Mouse (Mus musculus): ENCODE data around the gene B3gnt8.

The B3gnt8 gene

DNA sequence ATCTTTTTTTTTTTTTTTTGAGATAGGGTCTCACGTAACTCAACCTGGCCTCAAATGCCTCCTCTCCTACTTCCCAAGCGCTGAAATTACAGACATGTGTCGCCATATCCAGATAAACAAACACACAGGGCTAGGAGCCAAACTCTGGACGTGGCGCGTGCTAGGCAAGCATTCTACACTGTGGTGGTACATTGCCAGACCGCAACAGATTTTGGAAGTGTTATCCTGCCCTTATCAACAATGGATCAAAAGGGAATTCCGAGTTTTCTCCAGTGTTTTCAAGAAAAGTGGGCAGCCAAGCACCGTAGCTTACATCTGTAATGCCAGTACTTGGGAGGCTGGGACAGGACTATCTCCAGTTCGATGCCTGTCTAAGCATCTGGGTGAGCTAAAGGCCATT is 31.3 kb downstream of the B3gnt8 start:
- DNase-seq (ENCODE audit: low spot score): peak; percentile 59

DNA sequence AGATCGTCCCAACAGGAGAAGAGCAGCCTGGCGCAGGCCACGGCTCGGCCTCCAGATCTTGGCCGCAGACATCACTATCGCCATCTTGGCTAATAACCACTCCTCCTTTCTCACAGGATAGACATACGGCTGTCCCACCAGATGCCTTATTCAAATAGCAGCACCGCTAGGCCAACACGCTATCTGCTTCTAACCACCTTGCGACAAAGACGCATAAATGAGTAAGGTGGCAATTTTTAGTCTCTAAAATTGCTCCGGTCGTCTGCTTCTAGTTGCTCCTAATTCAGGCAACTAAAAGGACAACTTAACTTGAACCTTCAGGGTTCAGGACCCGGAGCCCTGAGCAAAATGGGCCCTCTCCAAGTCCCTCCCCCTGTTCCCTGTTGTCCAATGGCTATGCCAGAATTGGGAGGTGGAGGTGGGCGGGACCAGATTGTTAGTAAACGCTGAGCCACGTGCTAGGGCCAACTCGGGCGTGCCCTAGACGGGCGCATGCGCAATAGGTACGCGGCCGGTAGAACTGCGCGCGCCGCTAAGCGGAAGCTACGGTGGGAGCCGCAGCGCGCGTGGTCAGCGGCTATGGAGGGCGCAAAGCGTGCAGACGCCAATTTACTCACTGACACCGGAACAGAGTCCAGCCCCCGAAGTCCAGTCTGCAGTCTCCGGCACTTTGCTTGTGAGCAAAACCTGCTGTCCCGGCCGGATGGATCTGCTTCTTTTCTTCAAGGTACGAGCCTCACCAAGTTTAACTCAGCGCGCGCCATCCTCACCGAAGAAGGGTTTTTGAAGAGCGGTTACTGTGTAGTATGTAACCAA is 32.4 kb downstream of the B3gnt8 start, which contains the start of the genes Bckdha and Exosc5:
TSS of gene Bckdha (minus strand) at position 325 of the 816 bp plus-strand sequence.
TSS of gene Exosc5 (plus strand) at position 508 of the 816 bp plus-strand sequence.
- peak; percentile 99 for DNase-seq (ENCODE audit: low spot score)

DNA sequence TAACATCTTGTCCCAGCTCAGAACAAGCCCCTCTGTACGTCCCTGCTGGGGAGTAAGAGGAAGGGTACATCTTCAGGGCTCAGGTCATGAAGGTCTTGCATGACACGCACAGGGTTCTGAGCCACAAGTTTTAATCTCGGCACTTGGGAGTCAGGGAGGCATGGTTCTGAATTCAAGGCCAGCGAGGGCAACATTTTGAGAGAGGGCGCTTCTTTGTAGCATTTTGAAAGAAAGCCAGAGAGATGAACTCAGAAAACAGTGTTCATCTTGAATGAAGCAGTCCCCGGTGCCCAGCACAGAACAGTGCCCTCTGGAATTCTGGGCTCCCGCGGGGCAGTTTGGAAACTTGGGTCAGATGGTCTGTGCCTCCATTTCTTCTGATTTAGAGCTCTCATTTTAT is 39.9 kb downstream of the B3gnt8 start:
- no peak for DNase-seq (ENCODE audit: low spot score)

DNA sequence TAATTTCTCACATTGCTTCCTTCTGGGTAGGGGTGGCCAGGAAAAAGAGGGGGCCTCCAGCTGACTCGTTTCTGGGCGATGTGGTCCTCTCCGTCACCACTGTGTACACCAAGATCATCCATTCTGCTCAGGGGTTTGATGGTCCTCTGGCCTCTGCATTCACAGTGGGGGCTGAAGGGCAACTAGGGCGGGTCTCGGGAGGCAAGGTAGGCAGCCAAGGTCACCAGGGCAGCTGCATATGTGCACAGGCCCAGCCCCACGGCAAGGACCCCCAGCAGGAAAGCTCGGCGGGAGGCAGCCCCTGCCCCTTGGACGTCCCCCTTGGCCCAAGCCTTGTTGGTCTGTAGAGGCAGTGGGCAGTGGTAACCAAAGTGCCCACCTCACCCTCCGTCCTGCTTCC is 42.7 kb downstream of the B3gnt8 start:
- no peak for DNase-seq (ENCODE audit: low spot score)

DNA sequence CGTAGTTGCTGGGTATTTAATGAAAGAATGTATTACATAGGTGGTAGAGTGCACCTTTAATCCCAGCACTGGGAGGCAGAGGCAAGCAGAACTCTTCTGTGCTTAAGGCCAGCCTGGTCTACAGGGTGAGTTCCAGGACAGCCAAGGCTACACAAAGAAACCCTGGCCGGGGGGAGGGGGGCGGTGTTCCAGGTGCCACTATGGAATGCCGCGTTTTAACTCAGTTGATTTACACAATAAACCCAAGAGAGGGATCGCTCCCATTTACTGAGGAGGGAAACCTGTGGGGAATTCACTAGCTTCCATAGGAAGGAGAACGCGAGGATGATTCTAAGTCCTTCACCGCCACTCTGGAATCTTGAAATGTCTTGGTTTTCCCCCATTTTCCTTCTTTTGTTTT is 43.2 kb downstream of the B3gnt8 start:
- no peak for DNase-seq (ENCODE audit: low spot score)

DNA sequence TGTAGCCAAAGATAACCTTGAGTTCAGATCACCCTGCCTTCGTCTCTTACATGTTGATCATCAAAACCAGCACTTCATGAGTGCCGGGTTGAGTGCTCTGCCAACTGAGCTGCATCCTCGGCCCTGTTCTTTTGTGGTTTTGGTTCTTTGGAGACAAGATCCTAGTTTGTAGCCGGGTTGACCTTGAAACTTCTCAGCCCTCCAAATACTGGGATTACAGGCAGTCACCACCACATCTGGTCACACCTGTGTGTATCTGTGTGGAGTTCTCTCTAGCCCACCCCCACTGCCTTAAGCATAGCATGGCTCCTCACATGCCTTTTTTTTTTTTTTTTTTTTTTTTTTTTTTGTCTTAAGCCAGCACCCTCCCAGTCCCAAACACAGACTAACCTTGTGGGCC is 43.6 kb downstream of the B3gnt8 start:
- no peak for DNase-seq (ENCODE audit: low spot score)

DNA sequence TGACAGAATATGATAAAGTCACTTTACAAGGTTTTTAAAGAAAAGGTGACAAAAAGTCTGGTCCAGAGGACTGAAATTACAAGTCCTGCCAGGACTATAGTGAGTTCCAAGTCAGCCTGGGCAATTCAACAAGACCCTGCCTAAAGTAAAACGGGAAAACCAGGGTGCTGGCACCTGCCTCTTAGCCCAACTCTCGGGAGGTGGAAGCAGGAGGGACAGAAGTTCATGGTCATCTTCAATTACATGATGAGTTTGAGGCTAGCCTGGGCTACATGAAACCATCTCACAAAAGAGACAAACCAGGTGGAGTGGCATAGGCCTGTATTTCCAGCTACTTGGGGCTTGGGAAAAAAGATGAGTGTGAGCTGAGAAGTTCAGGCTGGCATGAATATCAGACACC is 45.2 kb downstream of the B3gnt8 start:
- no peak for DNase-seq (ENCODE audit: low spot score)

DNA sequence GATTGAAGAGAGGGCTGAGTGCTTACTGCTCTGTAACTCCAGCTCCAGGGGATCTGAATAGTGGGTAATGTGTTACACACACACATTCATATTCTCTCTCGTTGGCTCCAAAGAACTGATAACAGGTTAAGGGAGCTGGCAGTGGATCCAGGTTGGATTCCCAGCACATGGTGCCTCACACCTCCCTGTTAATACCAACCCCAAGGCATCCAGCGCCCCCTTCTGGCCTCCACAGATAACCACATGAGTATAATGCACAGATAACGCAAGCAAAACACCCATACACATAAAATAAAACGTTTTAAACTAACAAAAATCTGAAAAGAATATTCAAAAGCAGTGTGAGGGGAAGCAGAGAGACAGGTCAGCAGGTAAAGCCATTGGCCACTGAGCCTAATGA is 46.0 kb downstream of the B3gnt8 start:
- no peak for DNase-seq (ENCODE audit: low spot score)

DNA sequence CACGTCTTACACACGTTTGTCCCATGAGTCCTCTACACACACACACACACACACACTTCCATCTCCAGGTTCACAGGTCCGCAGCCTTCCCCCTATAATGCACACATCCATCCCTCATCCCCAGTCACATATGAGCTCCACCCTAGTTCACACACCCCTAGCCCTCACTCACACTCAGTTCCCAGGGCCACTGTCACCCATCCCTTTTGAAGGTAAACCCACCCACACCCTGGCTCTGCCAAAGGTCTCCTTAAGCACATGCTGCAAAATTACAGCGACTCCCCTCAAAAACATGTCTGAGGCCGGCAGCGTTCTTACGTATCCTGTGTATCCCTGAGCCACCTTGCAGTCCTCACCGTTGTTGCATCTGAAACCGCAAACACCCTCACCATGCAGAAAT is 47.8 kb downstream of the B3gnt8 start:
- no peak for DNase-seq (ENCODE audit: low spot score)

DNA sequence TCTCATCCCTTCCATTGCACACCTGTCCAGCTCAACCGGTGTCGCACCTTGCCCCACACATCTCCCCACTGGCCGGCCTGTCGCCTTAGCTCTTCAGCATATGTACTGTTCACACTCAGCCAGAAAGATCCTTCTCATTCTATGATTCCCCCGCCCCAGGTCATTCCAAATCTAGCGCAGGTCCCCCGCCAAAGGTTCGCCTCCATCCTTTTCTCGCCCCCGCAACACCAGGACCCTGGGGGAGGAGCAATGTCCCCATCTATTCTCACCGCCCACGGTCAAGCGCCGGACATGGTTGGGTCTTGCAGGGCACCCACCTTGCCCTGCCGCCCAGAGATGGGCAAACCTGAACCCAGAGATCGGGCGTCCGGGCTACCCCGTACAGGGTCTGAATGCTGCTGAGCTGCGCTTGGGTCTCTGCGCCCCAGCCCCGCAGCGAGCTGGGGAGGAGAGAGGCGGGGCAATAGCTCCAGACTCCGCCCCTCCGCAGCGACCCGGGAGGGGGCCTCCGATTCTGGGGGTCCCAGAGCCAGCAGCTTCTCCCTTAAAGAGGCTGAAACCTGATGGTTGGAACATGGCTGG is 48.4 kb downstream of the B3gnt8 start, which contains the start of gene Tmem91:
TSS of gene Tmem91 (minus strand) at position 448 of the 582 bp plus-strand sequence.
- no peak for DNase-seq (ENCODE audit: low spot score)

DNA sequence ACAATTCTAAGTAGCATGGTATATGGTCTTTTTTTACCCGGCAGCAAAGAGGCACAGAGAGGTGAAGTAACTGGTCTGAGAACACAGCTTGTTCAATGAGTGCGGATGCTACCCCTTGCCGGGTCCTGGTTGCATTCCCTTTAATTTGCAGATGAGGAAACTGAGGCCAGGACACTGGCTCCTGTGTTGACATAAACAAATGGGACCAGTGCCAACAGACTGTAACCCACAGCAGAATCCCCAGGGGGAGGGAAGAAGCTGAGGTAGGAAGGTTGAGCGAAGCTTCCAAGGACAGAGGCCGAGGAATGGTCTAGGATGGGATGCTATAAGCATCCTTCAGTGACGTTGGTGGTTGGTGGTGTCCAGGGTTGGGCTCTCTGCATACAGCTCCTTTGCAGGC is 49.0 kb downstream of the B3gnt8 start:
- DNase-seq (ENCODE audit: low spot score): no peak

DNA sequence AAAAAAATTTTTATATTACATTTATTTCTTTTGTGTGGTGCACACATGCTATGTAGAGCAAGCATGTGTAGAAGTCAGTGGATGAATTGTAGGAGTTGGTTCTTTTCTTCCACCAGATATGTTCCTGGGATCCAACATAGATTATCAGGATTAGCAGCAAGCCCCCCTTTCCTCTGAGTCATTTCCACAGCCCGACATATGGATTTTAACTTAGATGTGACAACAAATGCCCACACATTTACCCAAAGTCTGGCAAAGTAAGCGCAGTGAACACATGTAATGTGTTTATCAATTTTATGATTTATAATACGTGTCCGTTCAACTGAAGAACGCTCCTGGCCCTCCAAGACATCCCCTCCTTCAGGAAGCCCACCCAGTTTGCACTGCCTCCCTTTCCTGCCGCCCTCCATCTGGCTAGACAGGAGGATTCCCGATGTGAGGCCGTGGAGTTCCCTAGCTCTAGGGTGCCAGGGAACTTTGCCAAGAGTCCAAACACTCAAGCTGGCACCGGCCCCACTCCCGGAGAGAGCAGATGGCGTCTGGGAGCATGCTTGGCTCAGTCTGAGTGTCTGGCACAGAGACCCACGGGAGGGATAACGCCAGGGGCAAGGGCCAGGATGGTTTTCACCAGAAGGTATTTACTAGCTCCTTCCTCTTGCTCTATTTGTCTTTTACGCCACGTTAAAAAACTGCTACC is 49.8 kb downstream of the B3gnt8 start:
- peak; percentile 89 for DNase-seq (ENCODE audit: low spot score)

DNA sequence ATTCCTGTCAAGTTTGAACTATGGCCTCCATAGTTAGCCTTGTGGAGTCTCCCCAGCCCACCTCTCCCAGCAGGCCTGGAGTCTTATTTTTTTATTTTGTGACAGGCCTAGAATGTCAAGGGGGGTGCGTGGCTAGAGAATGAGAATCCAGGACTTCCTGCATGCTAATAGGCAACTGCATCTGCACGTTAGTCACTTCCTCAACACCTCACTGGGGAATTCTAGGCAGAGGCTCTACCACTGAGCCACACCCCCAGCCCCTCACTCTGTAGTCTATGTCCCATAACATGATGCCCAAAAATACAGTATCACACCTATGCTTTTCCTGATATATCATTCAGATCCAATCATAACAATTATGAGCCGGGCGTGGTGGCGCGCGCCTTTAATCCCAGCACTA is 50.6 kb downstream of the B3gnt8 start:
- no peak for DNase-seq (ENCODE audit: low spot score)

DNA sequence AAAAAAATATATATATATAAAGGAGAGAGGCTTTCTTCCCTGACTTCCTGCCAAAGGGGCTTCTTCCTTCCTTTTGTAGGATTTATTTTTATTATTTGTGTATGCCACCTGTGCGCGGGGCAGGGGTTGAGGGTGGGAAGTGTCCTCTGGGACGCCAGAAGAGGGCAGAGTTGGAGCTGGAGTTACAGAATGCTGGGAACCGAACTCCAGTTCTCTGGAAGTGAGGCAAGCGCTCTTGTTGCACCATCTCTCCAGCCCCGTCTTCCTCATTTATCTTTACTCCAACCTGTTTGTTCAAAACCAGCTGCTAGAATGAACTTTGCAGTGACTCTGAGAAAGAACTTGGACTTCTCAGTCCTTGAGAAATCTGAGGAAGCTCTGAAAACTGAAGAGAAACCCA is 53.5 kb downstream of the B3gnt8 start:
- peak; percentile 47 for DNase-seq (ENCODE audit: low spot score)

DNA sequence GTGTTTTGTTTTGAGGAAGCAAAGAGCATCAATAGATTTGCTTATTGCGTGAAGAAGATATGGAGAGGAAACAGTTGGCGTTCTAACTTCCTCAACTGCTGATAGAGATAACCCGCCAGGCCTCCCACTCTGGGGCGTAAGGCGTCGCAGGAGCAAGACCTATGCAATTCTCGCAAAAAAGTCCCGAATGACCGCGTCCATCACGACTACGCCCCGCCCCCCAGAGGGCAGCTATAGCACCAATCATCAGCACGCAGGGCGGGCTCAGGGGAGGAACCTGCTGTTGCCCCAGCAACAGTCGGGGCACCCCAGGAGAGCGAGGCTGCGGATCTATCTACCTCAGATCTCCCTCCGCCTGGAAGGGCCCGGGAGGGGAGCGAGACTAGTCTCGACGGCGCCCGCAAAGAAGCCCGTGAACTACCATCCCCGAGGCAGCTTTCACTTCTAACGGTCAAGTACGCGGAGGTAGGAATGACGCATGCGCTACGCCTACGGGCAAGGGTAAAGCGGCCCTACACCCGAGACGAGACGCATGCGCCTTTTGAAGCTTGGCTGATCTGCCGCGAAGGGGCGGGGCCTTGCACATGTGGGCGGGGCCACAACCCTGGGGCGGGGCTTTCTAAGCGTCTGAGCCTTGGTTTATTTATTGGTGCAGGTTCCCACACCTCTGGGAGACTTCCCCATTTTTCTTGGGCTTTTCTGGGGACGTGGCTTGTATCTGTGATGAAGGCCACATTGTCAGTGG is 54.2 kb downstream of the B3gnt8 start, which contains the start of gene B9d2:
TSS of gene B9d2 (plus strand) at position 267 of the 745 bp plus-strand sequence.
- DNase-seq (ENCODE audit: low spot score): peak; percentile 94

DNA sequence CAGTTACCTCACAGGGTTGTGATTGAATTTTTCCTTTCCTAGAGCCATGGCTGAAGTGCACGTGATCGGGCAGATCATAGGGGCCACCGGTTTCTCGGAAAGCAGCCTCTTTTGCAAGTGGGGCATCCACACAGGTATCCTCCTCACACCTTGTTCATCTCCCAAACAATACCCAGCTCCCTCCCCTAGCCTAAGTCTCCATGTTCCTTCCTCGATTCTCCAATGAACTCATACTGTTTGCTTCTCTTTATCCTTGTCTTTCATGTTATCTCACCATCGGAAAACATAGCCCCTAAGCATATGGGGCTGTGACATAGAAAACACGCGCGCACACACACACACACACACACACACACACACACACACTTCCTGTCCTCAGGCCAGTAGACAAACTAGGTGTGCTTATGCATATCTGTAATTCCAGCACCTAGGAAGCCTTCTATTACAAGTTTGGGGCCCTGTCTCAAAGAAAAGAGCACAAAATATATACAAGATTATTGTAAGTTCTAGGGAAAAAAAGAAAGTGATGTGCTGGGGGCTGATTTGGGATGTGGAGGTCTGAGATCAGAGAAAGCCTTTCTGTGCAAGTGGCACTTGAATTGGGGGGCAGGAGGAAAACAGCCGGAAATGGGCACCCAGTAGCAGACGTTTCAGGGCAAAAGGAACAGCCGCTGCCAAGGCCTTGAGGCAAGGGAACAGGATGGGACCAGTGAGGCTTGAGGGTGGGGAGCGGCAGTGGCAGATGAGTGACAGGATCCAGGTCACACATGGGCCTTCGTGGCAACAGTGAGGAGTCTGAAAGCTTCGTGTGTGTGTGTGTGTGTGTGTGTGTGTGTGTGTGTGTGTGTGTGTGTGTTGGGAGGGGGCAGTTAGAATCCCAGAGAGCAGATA is 55.1 kb downstream of the B3gnt8 start:
- no peak for DNase-seq (ENCODE audit: low spot score)

DNA sequence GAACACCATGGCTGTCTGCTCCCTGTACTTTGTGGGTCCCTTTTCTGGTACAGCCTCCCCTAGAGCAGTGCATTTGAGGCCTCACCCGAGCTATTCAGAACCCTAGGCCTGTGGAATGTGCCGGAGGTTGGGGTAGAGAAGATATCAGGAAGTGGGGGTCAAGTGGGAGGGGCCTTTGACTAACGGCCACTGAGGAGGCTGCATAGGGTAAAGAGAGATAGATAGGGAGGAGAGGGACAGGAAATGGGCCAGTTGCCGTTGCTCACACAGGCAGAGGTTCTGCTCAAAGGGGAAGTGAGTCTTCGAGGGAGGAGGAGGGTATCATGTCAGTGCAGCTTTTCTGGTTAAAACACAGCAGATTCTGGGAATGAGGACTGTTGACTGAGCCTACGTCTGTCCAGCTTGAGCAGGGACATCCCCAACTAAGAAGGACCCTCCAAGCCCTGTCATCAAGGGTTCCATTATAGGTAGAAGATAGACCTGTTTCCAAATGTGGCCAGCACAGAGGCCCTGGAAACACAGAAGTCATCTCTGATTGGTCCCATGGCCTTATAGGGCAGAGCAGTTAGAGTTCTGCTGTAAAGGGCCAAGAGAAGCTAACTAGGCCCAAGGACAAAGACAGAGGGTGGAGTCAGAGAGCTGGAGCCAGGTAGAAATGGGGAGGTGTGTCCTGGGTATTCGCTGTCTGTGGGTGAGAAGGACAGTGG is 57.2 kb downstream of the B3gnt8 start:
- DNase-seq (ENCODE audit: low spot score): no peak

DNA sequence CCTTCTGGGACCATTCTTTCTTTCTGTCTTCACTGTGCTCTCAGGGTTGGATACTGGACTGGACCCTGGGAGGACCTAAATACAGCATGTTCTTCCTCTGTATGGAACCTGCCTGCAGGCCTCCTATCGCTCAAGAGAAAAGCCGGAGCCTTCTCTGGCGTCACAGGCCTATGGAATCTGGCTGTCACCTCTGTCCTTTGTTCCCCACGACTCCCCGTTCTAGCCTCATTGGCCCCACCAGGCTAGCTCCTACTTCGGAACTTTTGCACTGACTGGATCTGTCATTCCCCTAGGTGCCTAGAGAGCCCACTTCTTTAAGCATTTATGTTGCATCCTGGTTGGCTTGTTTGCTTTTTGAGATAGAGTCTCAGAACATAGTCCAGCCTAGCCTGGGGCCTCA is 58.2 kb downstream of the B3gnt8 start:
- no peak for DNase-seq (ENCODE audit: low spot score)
